Mouse (Mus musculus): ENCODE data around the gene Abca4. TPM values are rescaled to one million over a fixed set of nuclear protein-coding genes. Genes with fewer than 3 reads are reported as not detected.

Gene Abca4
- total RNA-seq, 1 experiment from 2014 or later, result 2.1 TPM

- no peak for DNase-seq
Observed at GRCm38 (mm10) chr3:122111141-122111981, 67.1 kb downstream of the Abca4 start.

GRCm38 (mm10) chr3:122118651-122119214, 74.5 kb downstream of the Abca4 start:
- no peak for DNase-seq

GRCm38 (mm10) chr3:122119733-122120132, 75.5 kb downstream of the Abca4 start:
- DNase-seq, result no peak

GRCm38 (mm10) chr3:122120217-122120616, 76.0 kb downstream of the Abca4 start:
- no peak for DNase-seq

- DNase-seq, result peak; percentile 89
Observed at GRCm38 (mm10) chr3:122122127-122122663, 78.0 kb downstream of the Abca4 start.

- DNase-seq, result no peak
Observed at GRCm38 (mm10) chr3:122122838-122123237, 78.6 kb downstream of the Abca4 start.

- DNase-seq, result no peak
Observed at GRCm38 (mm10) chr3:122128999-122129493, 84.8 kb downstream of the Abca4 start.

- DNase-seq, result peak; percentile 28
Observed at GRCm38 (mm10) chr3:122130771-122131170, 86.5 kb downstream of the Abca4 start.

GRCm38 (mm10) chr3:122131633-122132032, 87.4 kb downstream of the Abca4 start:
- DNase-seq, result no peak

GRCm38 (mm10) chr3:122133255-122133654, 89.0 kb downstream of the Abca4 start:
- no peak for DNase-seq

GRCm38 (mm10) chr3:122133840-122134239, 89.6 kb downstream of the Abca4 start:
- no peak for DNase-seq

- peak; percentile 62 for DNase-seq
Observed at GRCm38 (mm10) chr3:122140589-122141400, 96.6 kb downstream of the Abca4 start.

- DNase-seq, result no peak
Observed at GRCm38 (mm10) chr3:122142256-122142922, 98.1 kb downstream of the Abca4 start.

GRCm38 (mm10) chr3:122143432-122143831, 99.2 kb downstream of the Abca4 start:
- no peak for DNase-seq

- no peak for DNase-seq
Observed at GRCm38 (mm10) chr3:122145430-122145829, 101.2 kb downstream of the Abca4 start.

- no peak for DNase-seq
Observed at GRCm38 (mm10) chr3:122150836-122151235, 106.6 kb downstream of the Abca4 start.

GRCm38 (mm10) chr3:122152431-122152830, 108.2 kb downstream of the Abca4 start:
- DNase-seq, result no peak

- no peak for DNase-seq
Observed at GRCm38 (mm10) chr3:122154080-122154479, 109.8 kb downstream of the Abca4 start.

- no peak for DNase-seq
Observed at GRCm38 (mm10) chr3:122159447-122159846, 115.2 kb downstream of the Abca4 start.

- DNase-seq, result peak; percentile 83
Observed at GRCm38 (mm10) chr3:122169616-122170178, 125.5 kb downstream of the Abca4 start.

GRCm38 (mm10) chr3:122170621-122171309, 126.5 kb downstream of the Abca4 start:
- DNase-seq, result no peak

All from adrenal gland, postnatal 25 days (tissue).